Mouse (Mus musculus): ENCODE data around the gene Kcnj1.

Gene Kcnj1

DNA sequence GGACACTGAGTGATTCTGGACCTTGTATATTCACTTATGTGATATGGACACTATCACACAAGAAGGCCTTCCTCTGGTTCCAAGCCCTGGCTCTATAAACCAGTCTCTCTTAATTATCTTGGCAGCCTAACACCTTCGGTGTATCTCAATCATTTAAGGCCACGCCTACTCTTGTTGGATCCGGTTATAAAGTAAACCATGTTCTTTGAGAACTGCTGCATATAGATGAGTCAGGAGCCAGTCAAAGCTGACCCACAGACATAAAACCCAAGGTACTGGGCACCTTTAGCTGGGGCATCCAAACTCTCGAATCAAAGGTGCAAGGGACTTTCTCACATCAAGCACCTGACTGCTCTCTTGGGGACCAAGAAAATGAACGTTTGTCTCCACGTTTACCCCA, at the start of gene Kcnj1:
Gene Kcnj1 (plus strand): TSS at position 292 of the 400 bp plus-strand sequence.
- no peak for TF ChIP-seq GATA4 (IDR thresholded peaks at IDR 0.05; ENCODE audit: insufficient replicate concordance, low read length)

DNA sequence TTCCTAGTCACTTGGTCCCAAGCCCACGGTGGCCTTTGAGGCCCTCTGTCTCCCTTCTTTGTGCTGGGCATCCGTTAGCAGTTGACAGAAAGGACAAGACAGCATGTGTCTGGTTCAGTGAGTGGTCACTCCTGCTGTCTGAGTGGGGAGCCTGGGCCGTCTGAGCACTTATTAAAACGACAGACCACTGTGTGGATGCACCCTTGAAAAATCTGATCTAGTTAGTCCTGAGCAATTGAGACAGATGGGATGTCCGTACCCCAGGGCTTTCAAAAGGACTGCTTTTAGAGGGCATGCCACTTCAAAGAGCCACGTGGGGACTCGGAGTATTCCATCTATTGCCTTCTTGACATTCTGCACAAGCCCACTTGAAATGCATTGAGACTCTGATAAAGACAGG, 48.7 kb upstream of the Kcnj1 start:
- TF ChIP-seq GATA4 (IDR thresholded peaks at IDR 0.05; ENCODE audit: insufficient replicate concordance, low read length) = no peak

DNA sequence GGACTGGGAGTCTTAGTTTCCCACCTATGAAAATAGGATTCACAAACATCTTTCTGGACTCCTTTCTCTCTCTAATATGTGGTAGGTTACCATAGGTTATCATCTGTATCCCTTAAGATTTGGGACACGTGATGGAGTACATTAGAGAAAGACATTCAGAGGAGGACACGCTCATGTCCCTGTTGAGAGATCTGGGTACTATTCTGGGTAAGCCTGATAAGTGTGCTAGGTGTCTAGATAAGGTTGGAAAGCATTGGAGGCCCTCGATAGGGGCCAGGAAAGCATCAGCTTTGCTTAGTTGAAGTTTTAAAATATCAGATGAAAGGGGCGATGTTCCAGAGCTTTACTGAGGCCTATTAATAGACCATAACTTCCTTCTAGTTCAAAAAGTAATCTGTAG, 43.5 kb upstream of the Kcnj1 start:
- no peak for TF ChIP-seq GATA4 (IDR thresholded peaks at IDR 0.05; ENCODE audit: insufficient replicate concordance, low read length)

DNA sequence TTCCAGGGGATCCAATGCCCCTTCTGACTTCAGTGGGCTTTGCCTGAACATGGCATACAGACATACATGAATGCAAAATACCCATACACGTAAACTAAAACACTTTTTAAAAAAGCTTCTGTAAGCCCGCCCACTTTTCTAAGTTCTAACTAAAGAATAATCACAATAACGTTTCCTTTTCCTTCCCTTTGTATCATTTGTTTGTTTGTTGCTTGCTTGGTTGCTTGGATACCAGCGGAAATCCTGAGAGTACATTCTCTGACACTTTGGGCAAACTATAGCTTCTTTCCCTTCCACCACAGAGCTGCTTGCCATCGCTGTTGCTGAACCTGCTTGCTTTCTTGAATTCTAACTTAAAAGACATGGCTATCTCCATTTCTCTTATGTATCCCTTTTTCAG, 41.1 kb upstream of the Kcnj1 start:
- no peak for TF ChIP-seq GATA4 (IDR thresholded peaks at IDR 0.05; ENCODE audit: insufficient replicate concordance, low read length)

DNA sequence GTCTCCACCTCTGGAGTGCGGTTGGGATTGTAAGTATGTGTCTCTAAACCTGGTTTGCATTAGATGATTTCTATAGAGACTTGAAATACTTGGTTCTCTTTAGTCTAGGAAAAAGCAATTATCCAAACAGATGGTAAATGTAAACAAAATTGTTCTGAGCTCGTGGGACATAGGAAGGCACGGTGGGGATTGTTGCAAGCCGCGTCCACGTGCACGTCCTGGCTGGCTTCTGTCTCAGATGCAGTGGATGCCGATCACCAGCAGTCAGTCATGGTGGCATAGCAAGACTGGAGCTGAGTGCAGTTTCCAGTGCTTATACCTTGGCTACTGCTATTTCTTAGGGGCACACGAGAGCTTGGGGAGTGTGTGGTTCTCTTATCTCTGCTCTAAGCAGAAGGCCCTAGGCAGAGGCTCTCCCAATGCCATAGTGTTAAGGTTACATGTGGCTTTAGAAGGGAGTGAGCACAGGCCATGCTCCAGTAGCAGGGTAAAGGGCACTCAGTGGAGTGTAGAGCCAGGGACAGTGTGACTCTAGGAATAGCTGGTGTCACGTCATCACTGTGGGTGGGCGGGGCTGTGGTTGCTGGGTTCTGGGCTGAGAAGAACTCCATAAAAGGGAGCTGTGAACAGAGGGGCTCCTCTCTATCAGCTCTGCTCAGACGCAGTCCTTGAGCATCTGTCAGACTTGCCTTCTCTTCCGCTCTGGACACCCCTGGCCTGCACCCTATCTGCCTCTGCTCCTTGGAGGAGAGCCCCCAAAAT, 36.7 kb upstream of the Kcnj1 start:
- no peak for TF ChIP-seq GATA4 (IDR thresholded peaks at IDR 0.05; ENCODE audit: insufficient replicate concordance, low read length)

DNA sequence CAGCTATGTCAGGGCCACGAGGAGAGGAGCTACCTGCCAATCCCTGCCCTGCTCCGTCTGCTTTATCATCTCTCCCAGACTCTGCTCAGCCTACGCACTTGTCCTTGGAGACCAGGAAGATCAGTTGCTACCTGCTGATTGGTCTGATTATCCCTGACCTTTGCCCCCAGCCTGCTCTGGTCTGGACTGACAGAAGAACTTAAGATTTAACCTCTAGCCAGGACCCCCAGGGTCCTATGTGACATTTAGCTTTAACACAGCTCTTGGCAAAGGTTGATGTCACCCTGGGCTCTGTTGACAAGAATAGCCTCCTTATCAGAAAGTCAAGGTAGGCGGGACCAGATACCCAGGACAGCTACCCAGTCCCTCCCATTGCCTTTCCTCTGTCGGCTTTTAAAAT, 31.5 kb upstream of the Kcnj1 start:
- TF ChIP-seq GATA4 (IDR thresholded peaks at IDR 0.05; ENCODE audit: insufficient replicate concordance, low read length) = no peak

DNA sequence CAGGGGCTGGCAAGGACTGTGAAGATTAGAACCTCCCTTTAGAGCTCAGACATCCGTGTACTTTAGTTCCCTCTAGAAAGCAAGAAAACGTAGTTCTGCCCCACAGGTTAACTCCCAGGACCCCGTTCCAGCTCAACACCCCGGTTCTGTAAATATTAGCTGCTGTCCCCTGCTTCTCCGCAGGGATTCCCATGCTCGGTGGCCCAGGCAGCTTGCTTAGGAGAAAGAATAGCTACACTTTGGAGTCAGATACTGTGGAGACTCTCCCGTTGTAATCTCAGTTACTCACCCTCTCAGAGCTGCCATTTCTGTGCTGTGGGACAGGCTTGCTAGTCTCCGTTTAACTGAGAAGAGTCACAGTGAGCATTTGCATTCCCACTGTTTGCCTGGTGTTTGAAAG, 29.4 kb upstream of the Kcnj1 start:
- no peak for TF ChIP-seq GATA4 (IDR thresholded peaks at IDR 0.05; ENCODE audit: insufficient replicate concordance, low read length)

DNA sequence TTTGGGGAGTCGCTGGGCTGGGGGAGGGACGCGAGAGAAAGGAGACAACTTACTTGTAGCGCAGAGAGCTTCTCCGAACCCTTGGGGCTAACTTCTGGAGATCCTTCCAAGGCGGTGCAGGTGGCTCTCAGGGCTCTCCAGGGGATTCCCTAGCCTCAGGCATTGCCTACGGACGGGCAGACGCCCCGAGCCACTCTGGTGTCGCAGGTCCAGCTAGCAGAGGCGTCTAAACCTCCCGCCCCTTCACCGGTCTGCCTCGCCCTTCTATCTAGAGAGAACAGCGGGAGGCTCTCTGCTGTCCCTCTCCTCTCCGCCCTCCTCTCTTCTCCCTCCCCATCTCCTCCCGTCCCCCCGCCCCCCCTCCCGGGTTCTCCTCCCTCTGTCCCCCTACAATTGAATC, 28.2 kb upstream of the Kcnj1 start, which contains the start of gene Kcnj5:
Gene Kcnj5 (minus strand): TSS at position 300 of the 400 bp plus-strand sequence.
- no peak for TF ChIP-seq GATA4 (IDR thresholded peaks at IDR 0.05; ENCODE audit: insufficient replicate concordance, low read length)

DNA sequence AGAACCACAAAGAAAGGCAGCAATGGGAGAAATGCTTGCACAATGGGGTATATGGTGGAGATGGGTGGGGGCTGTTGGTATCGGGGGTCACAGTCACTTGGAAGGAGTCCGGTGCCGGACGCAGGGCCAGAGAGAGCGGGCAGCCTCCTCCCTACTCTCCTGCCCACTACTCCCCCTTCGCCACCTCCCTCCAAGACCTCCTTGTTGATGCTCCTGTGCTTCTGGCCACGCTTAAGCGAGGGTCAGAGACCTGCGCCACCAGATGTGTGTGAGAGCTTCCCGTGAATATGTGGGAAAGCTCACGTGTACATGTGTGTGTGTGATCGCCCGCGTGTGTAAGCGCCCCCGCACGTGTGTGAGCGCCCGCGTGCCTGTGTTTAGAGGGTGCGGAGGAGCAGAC, 27.8 kb upstream of the Kcnj1 start:
- no peak for TF ChIP-seq GATA4 (IDR thresholded peaks at IDR 0.05; ENCODE audit: insufficient replicate concordance, low read length)

DNA sequence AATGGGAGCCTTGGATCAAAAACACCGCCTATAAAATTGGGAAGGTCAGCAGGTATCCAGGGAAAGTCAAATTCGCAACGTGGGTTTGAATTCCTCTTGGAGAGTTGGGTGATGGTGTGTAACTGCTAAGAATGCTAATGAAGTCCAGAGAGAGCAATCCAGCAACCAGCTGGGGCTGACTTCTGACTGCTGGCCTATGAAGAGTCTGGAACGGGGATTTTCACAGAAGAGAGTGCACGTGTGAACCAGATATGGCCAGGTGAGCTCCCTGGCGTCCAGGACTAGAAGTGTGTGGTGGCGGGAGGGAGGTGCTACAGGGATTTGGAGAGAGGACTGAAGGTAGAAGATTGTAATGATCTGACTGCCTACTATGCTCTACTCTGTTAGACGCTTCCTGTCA, 24.2 kb upstream of the Kcnj1 start:
- TF ChIP-seq GATA4 (IDR thresholded peaks at IDR 0.05; ENCODE audit: insufficient replicate concordance, low read length) = no peak

DNA sequence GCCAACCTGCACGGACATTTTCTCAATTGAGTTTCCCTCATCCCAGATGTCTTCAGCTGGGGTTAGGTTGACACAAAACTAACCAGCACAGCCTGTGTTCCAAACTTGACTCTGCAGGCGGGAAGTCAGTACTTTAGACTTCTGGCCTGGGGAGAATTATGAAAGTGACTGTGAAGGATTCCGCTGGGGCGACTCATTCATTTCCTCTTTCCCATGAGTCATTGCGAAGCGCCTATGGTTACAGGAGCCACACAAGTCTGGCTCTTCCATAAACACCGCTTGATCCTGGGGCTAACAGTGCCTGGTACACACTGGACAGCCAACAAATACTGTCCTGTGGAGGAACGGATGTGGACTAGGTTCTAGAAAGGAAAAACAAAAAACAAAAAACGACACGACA, 22.9 kb upstream of the Kcnj1 start:
- no peak for TF ChIP-seq GATA4 (IDR thresholded peaks at IDR 0.05; ENCODE audit: insufficient replicate concordance, low read length)

DNA sequence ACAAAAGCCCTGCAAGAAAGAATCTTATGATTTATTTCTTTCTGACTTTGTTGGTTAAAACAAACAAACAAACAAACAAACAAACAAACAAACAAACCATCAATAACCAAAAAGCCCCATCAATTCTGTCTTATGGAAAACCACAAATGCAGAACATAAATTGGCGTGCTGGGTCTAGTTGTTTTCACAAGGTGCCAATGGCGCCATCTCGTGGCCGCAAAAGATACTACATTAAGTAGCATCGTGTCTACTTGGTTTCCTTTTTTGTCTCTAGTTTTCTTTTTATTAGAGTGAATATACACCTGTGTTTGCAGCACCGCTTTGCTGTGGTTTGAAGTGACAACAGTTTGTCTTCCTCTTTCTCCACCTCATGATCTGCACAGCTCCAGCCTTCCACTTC, 22.0 kb upstream of the Kcnj1 start:
- TF ChIP-seq GATA4 (IDR thresholded peaks at IDR 0.05; ENCODE audit: insufficient replicate concordance, low read length) = no peak

DNA sequence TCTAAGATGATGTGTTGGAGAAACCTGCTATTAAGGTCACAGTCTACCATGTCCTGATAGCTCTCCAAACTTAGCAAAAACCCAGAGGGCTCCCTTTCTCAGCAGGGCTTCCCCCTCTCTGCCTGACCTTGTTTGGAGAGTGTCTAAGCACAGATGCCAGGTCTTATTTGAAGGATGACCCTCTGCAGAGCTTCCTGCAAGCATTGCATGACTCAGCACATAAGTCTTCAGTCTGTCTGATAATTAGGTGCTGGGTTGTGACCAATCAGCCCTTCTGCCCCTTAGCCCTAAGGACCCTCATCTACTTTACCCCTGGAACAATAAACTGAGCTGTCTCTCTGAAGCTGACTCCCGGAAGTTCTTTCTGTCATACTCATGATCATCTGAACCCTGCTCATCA, 11.5 kb upstream of the Kcnj1 start:
- TF ChIP-seq GATA4 (IDR thresholded peaks at IDR 0.05; ENCODE audit: insufficient replicate concordance, low read length) = no peak

DNA sequence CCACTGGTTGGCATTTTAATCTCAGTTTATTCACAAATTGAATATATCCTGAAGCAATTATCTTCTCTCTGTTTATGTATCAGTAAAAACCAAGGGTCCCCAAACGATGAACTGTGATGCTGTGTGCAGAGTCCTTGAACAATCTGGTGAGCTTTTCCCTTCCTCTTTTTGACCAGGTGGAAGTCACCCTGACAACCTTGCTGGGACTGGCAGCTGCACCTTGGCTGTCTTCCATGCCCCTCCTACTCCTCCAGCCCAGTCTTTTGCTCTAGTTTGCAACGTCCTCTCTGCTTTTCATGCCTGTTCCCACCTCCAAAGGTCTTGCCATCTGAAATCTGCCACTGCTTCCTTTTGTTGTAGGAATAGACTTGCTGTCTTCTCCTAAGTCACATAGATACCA, 3.5 kb upstream of the Kcnj1 start:
- no peak for TF ChIP-seq GATA4 (IDR thresholded peaks at IDR 0.05; ENCODE audit: insufficient replicate concordance, low read length)

DNA sequence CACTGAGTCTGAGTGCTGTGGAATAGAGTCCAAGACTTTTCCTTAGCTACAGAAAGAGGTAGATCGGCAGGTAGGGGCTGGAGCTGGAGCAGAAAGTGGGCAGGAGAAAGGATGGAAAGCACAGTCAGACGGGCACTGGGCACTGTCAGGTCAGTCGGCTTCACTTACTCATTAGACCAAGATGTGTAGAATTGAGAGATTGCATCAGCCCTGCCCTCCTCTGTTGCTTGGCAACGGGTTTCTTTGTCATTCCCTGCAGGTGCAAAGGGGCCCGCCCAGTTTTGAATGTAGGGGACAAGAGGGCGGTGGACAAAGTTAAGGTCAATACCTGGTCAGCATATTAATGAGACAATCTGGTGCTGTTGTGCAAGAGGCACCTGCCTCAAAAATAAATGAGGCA, 2.9 kb upstream of the Kcnj1 start:
- no peak for TF ChIP-seq GATA4 (IDR thresholded peaks at IDR 0.05; ENCODE audit: insufficient replicate concordance, low read length)

DNA sequence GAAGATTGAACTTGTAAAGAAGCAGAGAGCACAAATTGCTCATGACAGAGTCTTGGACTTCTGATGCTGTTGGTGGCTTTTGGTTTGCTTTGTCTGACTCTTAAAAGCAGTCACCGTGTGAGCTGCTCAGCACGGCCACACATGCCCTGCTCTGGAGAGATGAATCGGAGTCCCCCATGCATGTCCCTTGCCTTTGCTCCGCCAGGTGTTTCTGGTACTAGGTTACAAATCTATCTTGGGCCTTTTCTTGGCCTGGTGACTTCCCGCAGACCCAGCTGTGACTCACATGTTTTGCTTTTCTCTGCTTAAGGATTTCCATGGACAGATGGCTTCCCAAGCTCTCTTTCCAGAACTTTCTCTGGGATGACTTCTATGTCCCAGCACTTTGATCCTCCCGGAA, 1.4 kb downstream of the Kcnj1 start:
- no peak for TF ChIP-seq GATA4 (IDR thresholded peaks at IDR 0.05; ENCODE audit: insufficient replicate concordance, low read length)

DNA sequence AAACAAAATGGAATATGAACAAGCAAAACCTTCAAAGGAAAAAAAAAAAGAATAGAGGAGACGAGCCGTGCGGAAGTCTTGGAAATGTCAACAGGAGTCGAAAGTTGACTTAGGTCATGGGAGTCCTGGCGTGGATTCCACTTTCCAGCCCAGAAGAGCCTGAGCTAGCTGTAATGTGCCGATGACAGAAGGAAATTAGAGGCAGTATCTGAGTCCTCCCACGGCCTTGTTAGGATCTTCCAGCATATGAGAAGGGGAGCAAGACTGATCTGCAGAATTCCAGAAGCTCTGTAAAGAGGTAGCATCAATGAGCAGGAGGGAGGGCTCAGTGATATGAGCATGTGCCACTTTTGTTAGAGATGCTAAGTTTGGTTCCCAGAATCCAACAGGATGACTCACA, 3.7 kb downstream of the Kcnj1 start:
- no peak for TF ChIP-seq GATA4 (IDR thresholded peaks at IDR 0.05; ENCODE audit: insufficient replicate concordance, low read length)

All from liver, adult (tissue).